Mouse (Mus musculus) kidney, embryonic 15.5 days (tissue): Measurements from ENCODE around the gene Chd9. TPM values are rescaled to one million over a fixed set of nuclear protein-coding genes. Genes with fewer than 3 reads are reported as not detected.
A peak's percentile ranks its signal among the peaks of the same experiment; 100 is the strongest.
"Not testable (repeated sequence)": the region's sequence is repeated elsewhere in the genome, so short reads cannot be mapped to it uniquely, and the experiment has no call there.

Experiments used
- ATAC-seq: fragments of 200-750 bp; cut with Nextera tagmentation; replicated peaks from 2 replicates; pipeline ENCODE4 v1.8.0; 2017; ENCODE audit warnings: moderate TSS enrichment; ENCODE audit not compliant: low FRiP score
- H3K27ac ChIP-seq: fragments of 300-500 bp; sonication (generic); 2 replicates; pipeline ENCODE4 v1.5.1; 2015; ENCODE audit warnings: mild to moderate bottlenecking, inconsistent platforms
- H3K27me3 ChIP-seq: fragments of 300-500 bp; sonication (generic); 2 replicates; pipeline ENCODE4 v1.6.1; 2015; ENCODE audit warnings: inconsistent platforms
- H3K36me3 ChIP-seq: fragments of 300-500 bp; sonication (generic); 2 replicates; pipeline ENCODE4 v1.6.1; 2015; ENCODE audit warnings: inconsistent platforms
- H3K4me1 ChIP-seq: fragments of 300-500 bp; sonication (generic); 2 replicates; pipeline ENCODE4 v1.6.1; 2015; ENCODE audit warnings: inconsistent platforms
- H3K4me2 ChIP-seq: fragments of 300-500 bp; sonication (generic); 2 replicates; pipeline ENCODE4 v1.6.1; 2015; ENCODE audit warnings: moderate library complexity, mild to moderate bottlenecking, inconsistent platforms
- H3K4me3 ChIP-seq: fragments of 300-500 bp; sonication (generic); replicated peaks from 2 replicates; pipeline ENCODE4 v1.5.1; 2015; ENCODE audit warnings: mild to moderate bottlenecking, inconsistent platforms
- H3K9ac ChIP-seq: fragments of 300-500 bp; sonication (generic); 2 replicates; pipeline ENCODE4 v1.6.1; 2015; ENCODE audit warnings: mild to moderate bottlenecking, inconsistent platforms
- H3K9me3 ChIP-seq: fragments of 300-500 bp; sonication (generic); replicated peaks from 2 replicates; pipeline ENCODE4 v1.6.1; 2016; ENCODE audit warnings: inconsistent platforms
- WGBS: fragments of 180-500 bp; shearing (Covaris S2); methylation state at CpG from one replicate; pipeline ENCODE4 v1.1.7; 2015; ENCODE audit warnings: mixed read lengths; 5-methylcytosine and 5-hydroxymethylcytosine counted together
- polyA plus RNA-seq: library from polyadenylated mRNA; unstranded; fragments of >200 nt; fragmentation: Nextera tagmentation; extraction: Ambion mirVana; gene quantifications from 2 replicates; pipeline ENCODE4 v1.2.1, GENCODE M21; 2015

The Chd9 gene
- polyA plus RNA-seq, 1 experiment from 2014 or later, result 80.4 TPM

DNA sequence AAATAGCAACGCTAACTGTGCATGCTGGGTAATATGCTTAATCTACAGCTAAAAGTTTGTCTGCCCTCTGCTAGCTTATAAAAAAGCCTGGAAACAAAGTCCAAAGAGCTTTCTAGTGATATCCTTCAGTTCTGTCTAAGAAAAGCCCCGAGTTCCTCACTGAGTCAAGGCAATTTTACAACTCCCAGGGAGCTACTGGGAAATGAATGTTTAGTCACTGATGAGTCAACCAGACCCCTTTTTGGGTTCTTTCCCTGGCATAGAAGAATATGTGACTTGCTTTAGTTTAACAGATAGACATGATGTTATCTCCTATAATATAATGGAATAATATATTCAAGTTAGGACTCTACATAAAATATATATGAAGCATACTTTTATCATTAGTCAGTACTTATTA lies 73.8 kb downstream of the Chd9 start:
- H3K4me3 ChIP-seq, result no peak overlapping the region
- no peaks in the 10 kb centered on the region for H3K36me3 ChIP-seq
- ATAC-seq, result no peak
- H3K9ac ChIP-seq, result no peak overlapping the region
- peaks cover 8% of the 10 kb centered on the region; the same call in 1 of the 2 replicates for H3K4me1 ChIP-seq
- H3K9me3 ChIP-seq, result no peaks in the 10 kb centered on the region
- 0 out of 2 replicates have a peak, but pooled peaks cover 3% of the 10 kb centered on the region for H3K27me3 ChIP-seq
- H3K27ac ChIP-seq, result no peak overlapping the region
- 76% methylated on average over 2 of the region's 2 CpGs for WGBS
- H3K4me2 ChIP-seq, result no peak overlapping the region

DNA sequence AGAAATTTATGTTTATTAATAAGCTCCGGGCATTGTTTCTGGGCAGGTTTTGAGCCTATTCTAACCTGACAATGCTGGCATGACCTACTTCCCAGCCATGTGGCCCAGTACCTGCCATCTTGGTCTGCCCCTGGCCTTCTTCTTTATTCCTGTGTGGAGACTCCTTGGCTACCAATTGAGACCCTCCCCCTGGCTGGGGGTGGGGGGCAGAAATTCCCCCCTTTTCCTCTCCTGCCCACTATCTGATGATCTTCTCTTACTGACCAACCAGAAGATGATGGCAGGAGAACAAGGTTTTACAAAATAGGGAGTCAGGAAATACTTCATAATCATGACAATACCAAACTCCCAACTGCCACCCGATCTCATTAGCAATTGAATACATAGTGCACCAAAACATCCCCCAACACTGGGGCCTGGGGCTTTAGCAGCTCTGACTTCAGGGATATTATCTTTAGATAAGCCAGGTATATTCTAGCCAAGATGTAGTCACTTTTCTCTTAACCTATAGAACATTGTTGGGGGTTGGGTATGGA lies 76.1 kb downstream of the Chd9 start:
- no peak overlapping the region for H3K27ac ChIP-seq
- H3K9ac ChIP-seq, result no peak overlapping the region
- no peaks in the 10 kb centered on the region for H3K36me3 ChIP-seq
- 78% methylated on average over 2 of the region's 2 CpGs for WGBS
- 0 out of 2 replicates have a peak, but pooled peaks cover 3% of the 10 kb centered on the region for H3K27me3 ChIP-seq
- peaks cover 7% of the 10 kb centered on the region for H3K4me1 ChIP-seq
- H3K9me3 ChIP-seq, result no peaks in the 10 kb centered on the region
- no peak overlapping the region for H3K4me3 ChIP-seq
- no peak for ATAC-seq
- no peak overlapping the region for H3K4me2 ChIP-seq

DNA sequence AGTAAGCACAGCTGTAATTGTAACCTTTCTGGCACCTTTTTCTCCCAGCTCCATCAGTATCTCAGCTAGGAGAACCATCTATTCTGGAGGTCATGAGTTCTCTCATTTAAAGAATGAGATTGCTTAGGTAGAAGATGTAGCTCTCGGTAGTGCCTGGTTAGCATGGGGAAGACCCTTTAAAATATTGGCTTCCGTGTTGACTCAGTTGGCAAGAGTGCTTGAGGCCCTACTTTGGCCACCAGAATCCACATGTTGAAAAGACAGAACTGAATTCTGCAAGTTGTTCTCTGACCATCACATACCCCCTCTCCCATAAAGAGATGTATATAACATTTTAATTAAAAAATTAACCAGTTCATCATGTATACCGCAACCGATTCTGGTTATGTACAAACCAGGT lies 78.8 kb downstream of the Chd9 start:
- Histone ChIP-seq H3K36me3 (no peaks in the 10 kb centered on the region), H3K4me3 (0 out of 2 replicates have a peak overlapping the region, but pooled peaks have one; percentile 77), H3K27me3 (0 out of 2 replicates have a peak, but pooled peaks cover 3% of the 10 kb centered on the region), H3K4me1 (peaks cover 7% of the 10 kb centered on the region), H3K27ac (no peak overlapping the region), H3K9ac (no peak overlapping the region), H3K9me3 (no peaks in the 10 kb centered on the region), H3K4me2 (no peak overlapping the region)
- no peak for ATAC-seq
- WGBS, result 88% methylated on average over 4 of the region's 4 CpGs

DNA sequence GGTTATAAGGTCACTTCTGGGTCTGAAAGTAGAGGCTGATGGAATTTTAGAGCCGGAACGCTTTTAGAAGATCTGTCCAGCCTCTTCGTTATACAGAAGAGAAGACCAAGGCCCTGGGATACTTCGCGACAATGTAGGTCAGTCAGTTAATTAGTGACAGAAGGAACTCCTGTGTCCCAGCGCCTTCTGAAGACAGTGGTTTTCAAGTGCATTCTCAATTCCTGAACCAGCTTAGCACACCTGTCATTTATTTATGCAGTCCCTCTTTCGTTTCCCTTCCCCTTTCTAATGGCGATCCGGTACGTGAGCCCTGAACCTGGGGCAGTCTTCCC lies 79.3 kb downstream of the Chd9 start:
- H3K27me3 ChIP-seq, result 0 out of 2 replicates have a peak, but pooled peaks cover 3% of the 10 kb centered on the region
- ATAC-seq, result no peak
- H3K36me3 ChIP-seq, result no peaks in the 10 kb centered on the region
- H3K27ac ChIP-seq, result peak overlapping the region; percentile 89
- H3K4me3 ChIP-seq, result peak overlapping the region; percentile 77
- H3K9ac ChIP-seq, result peak overlapping the region; percentile 62
- peak overlapping the region; percentile 99 for H3K4me2 ChIP-seq
- peaks cover 7% of the 10 kb centered on the region for H3K4me1 ChIP-seq
- WGBS, result 22% methylated on average over 10 of the region's 10 CpGs
- no peaks in the 10 kb centered on the region for H3K9me3 ChIP-seq

DNA sequence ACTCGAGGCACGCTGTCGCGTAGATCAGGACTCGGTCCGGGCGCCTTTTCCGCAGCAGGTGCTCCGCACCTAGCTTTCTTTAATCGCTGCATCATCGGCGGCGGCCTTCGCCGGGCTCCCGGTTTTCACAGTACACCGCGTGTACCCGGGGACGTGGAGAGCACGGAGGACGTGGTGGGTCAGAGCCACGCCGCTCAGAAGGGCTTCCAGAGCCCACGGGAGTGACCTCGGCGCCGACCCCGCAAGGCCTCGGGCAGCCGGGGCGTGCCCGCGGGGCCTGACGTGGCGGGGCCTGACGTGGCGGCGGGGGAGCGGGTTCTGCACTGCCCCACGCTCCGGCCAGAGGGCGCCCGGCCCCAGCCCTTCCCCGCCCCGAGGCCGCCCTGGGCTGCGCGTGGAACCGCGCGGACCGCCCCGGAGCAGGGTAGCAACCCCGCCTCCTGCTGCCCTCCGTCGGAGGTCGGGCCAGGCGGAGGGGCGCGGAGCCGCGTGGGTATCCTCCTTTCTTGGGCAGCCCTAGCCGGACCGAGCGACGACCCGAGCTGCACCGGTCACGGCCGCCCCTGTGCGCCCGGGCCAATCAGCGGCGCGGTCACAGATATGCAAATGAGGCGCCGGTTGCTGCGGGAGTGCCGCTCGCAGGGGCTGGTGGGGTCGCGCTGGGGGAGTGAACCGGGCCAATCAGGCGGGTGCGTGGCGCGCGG lies 79.8 kb downstream of the Chd9 start:
- WGBS, result under 1% methylated on average over 79 of the region's 89 CpGs
- Histone ChIP-seq H3K9ac (peak overlapping the region; percentile 62), H3K4me3 (peak overlapping the region; percentile 77), H3K27ac (peak overlapping the region; percentile 89), H3K4me2 (peak overlapping the region; percentile 99), H3K4me1 (peaks cover 7% of the 10 kb centered on the region), H3K36me3 (no peaks in the 10 kb centered on the region), H3K9me3 (no peaks in the 10 kb centered on the region), H3K27me3 (0 out of 2 replicates have a peak, but pooled peaks cover 3% of the 10 kb centered on the region)
- ATAC-seq, result peak; percentile 99

DNA sequence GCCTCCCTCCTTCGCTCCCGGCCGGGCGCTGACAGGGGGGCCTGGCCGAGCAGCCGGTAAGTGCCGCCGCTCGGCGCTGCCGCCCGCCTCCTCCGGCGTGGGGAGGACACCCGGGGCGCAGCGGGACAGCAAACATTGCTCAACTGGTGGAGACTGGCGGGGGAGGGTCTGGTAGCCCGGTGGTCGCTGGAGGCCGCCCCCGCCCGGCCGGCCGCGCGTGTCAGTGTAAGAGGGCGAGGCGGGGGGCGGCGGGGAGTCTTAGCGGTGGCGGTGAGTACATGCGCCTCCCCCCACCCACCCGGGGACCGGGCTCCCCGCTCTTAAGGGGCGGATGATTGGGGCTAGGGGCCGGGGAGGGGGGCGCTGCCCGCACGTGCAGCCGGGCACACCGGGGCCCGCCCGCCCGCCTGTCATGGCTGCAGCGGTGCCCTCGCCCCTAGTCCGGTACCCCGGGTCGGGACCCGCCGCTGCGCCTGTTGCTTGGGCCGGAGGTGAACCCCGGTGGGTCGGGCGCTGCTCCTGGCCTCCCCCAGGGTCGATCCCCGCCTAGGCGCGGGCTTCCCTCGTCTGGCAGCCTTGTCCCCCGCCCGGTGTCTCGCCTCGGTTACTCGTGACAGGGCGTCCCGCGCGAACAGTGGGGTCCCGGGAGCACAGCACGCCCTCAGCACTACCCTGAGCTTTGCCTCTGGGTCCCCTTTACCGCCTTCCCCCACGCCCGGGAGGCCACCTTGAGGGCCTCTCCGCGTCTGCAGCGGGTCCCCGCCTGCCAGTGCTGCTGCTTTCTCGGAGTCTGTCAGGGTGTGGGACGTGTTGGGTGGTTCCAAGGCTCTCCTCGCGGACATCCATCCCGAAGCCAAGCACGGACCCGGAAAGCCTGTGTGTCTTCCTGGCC lies 80.7 kb downstream of the Chd9 start:
- H3K4me3 ChIP-seq, result peak overlapping the region; percentile 77
- H3K36me3 ChIP-seq, result no peaks in the 10 kb centered on the region
- peak overlapping the region; percentile 89 for H3K27ac ChIP-seq
- WGBS, result under 1% methylated on average over 80 of the region's 89 CpGs
- H3K9ac ChIP-seq, result peak overlapping the region; percentile 62
- H3K27me3 ChIP-seq, result 0 out of 2 replicates have a peak, but pooled peaks cover 3% of the 10 kb centered on the region
- H3K9me3 ChIP-seq, result no peaks in the 10 kb centered on the region
- peak; percentile 48 for ATAC-seq
- H3K4me1 ChIP-seq, result peaks cover 7% of the 10 kb centered on the region
- H3K4me2 ChIP-seq, result peak overlapping the region; percentile 99

DNA sequence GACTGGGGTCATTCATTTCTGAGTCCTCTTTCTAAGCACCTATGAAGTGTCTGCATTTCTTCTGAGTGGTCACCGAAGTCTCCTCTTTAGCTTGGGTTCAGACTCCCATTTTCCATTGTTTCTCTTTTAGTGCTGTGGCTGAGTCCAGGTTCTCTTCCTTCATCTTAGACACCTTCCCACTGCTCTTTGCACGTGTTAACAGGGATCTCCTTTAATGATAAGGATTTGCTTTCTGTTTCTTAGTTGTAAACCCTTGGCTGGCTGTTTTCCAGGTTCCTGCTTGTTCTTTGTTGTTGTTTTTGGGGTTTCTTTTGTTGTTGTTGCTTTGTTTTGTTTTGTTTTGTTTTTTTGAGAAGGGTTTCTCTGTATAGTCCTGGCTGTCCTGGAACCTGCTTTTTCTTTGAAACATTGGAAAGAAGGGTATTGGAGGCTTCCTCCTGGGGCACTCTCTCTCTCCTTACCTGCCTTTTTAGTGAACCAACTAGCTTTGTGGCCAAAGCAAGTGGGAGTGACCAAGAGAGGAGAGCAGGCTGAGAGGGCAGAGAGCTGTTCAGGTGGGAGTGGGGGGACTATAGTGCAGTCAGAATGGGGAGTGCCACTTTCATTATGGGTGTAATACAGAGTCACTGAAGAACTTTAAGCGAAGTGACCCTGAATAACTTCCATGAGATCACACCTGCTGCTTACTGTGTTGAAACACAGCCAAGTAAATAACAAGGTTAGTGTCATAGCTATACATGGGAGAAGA lies 95.2 kb downstream of the Chd9 start:
- no peaks in the 10 kb centered on the region for H3K9me3 ChIP-seq
- ATAC-seq, result no peak
- H3K27ac ChIP-seq, result no peak overlapping the region
- H3K36me3 ChIP-seq, result no peaks in the 10 kb centered on the region
- H3K4me1 ChIP-seq, result no peaks in the 10 kb centered on the region
- no peaks in the 10 kb centered on the region for H3K27me3 ChIP-seq
- WGBS, result 70% methylated on average over 3 of the region's 3 CpGs
- no peak overlapping the region for H3K4me3 ChIP-seq
- H3K4me2 ChIP-seq, result no peak overlapping the region
- no peak overlapping the region for H3K9ac ChIP-seq

DNA sequence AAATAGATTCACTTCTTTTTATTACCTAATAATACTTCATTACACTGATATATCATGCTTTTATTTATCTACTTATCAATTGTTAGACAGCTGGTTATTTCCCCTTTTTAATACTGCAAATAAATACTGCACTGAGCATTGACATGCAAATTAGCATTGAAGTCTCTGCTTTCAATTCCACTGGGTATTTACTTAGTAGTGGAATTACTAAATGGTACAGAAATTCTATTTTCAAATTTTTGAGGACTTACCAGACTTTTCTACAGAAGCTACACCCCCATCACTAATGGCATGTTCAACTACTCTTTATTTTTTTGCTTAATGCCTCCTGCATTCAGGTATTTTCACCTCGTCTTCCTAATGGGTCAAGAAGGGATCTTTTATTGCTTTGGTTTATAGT lies 100.3 kb downstream of the Chd9 start:
- H3K9me3 ChIP-seq, result no peaks in the 10 kb centered on the region
- no peak overlapping the region for H3K4me2 ChIP-seq
- no peak for ATAC-seq
- H3K36me3 ChIP-seq, result peaks cover 4% of the 10 kb centered on the region; the same call in 1 of the 2 replicates
- WGBS, result 82% methylated on average over 1 of the region's 1 CpGs
- no peak overlapping the region for H3K27ac ChIP-seq
- no peaks in the 10 kb centered on the region for H3K4me1 ChIP-seq
- no peak overlapping the region for H3K4me3 ChIP-seq
- H3K27me3 ChIP-seq, result no peaks in the 10 kb centered on the region
- H3K9ac ChIP-seq, result no peak overlapping the region

DNA sequence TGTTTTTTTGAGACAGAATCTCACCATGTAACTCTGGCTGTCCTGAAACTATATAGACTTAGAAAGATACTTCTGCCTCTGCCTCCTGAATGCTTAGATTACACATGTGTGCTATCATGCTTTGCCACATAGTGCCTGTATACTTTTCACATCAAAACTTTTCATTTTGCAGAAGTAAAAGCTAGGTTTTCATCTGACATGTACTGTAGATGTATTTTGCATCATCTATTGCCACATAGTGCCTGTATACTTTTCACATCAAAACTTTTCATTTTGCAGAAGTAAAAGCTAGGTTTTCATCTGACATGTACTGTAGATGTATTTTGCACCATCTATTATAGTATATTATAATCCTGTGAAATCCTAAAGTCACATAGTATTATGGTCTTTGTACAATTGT lies 102.0 kb downstream of the Chd9 start:
- not testable (repeated sequence) for H3K27ac ChIP-seq, H3K4me3 ChIP-seq, H3K9me3 ChIP-seq, H3K4me2 ChIP-seq, ATAC-seq, H3K4me1 ChIP-seq, H3K27me3 ChIP-seq, H3K36me3 ChIP-seq, H3K9ac ChIP-seq

DNA sequence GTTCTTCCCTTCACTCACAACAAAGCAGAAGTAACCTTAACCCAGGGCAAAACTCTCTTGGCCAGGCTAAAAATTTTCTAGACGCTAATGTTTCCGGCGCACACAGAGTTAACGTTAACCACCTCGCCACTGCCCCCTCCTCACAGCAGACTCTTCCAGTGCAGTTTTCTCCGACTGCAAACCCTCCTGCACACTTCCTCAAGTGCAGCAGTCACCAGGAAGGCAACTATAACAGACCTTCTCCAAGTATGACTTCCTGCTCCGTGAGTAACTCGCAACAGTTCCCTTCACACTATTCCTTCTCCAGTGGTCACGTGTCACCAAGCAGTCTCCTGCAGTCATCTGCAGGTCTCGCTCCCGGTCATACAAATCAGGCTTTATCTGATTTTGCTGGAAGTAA lies 104.8 kb downstream of the Chd9 start:
- Histone ChIP-seq H3K27ac (no peak overlapping the region), H3K4me1 (no peaks in the 10 kb centered on the region), H3K9me3 (no peaks in the 10 kb centered on the region), H3K4me2 (no peak overlapping the region), H3K27me3 (no peaks in the 10 kb centered on the region), H3K4me3 (no peak overlapping the region), H3K36me3 (peaks cover 8% of the 10 kb centered on the region; the same call in 1 of the 2 replicates), H3K9ac (no peak overlapping the region)
- WGBS, result 61% methylated on average over 11 of the region's 11 CpGs
- no peak for ATAC-seq

DNA sequence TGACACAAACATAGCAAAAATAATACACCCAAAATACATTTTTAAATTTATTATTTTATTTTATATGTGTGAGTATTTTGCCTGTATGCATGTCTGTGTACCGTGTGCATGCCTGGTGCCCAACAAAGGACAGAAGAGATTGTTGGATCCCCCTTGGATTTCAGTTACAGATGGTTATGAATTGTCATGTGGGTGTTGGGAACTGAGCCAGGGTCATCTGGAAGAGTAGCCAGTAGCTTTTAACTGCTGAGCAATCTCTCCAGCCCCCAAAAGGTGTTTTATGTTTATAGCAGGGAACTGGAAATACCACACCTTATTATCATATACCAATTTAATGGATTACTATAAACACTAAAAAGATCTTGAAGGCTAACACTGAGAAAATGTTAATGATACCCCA lies 106.6 kb downstream of the Chd9 start:
- H3K27ac ChIP-seq, result no peak overlapping the region
- no peak overlapping the region for H3K4me3 ChIP-seq
- no peak overlapping the region for H3K9ac ChIP-seq
- H3K27me3 ChIP-seq, result no peaks in the 10 kb centered on the region
- H3K9me3 ChIP-seq, result no peaks in the 10 kb centered on the region
- peaks cover 8% of the 10 kb centered on the region; the same call in 1 of the 2 replicates for H3K36me3 ChIP-seq
- H3K4me1 ChIP-seq, result no peaks in the 10 kb centered on the region
- WGBS, result 97% methylated on average over 1 of the region's 1 CpGs
- no peak for ATAC-seq
- H3K4me2 ChIP-seq, result no peak overlapping the region
